Mouse (Mus musculus) gastrocnemius, adult 8-10 months (tissue): ENCODE data around the gene Dop1a. TPM values are rescaled to one million over a fixed set of nuclear protein-coding genes. Genes with fewer than 3 reads are reported as not detected.
A peak's percentile ranks its signal among the peaks of the same experiment; 100 is the strongest.

Source experiments
- DNase-seq, 2 experiments: peaks; one replicate each; pipeline ENCODE4 v3.0.0; 2022; ENCODE audit warnings: low spot score in 2 of 2
- total RNA-seq, 4 experiments: library from RNA; stranded (reverse); gene quantifications; 2 replicates each; pipeline ENCODE4 v1.2.4; 2022

The Dop1a gene
- total RNA-seq, 4 experiments from 2014 or later = 8.0 to 11.6 (median 10.0) TPM

GRCm38 (mm10) chr9:86499083-86499482, 32.1 kb downstream of the Dop1a start:
- DNase-seq = no peak

GRCm38 (mm10) chr9:86507437-86507836, 40.5 kb downstream of the Dop1a start:
- no peak for DNase-seq

DNA sequence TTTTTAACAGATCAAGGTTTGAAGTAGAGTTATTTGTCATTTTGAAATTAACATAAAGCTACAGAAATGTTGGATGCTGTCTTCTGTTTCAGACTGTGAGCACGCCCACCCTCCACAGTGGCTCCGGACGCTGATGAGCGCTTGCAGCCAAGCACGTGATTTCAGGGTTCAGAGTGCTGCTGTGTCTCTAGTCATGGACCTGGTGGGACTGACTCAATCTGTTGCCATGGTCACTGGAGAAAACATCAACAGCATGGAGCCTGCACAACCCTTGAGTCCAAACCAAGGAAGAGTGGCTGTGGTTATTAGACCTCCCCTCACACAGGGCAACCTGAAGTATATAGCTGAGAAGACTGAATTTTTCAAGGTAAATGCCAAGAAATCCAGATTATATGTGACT, 46.8 kb downstream of the Dop1a start:
- no peak for DNase-seq

GRCm38 (mm10) chr9:86514390-86514789, 47.4 kb downstream of the Dop1a start:
- no peak for DNase-seq

DNA sequence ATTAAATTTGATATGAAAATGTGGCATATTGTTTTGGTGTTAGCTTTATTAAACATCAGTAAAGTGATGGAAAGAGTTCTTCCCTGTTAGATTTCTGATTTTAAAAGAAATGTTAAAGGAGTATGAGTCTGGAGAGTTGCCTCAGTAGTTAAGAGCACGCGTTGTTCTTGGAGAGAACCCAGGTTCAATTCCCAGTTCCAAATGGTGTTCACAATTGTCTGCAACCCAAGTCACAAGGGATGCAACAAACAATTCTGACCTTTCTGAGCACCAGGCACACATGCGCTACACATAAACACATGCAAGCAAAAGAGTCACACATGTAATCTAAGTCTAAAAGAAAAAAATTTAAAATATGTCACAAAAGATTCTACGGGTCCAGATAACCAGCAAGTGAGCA, 47.8 kb downstream of the Dop1a start:
- DNase-seq = no peak

- DNase-seq = no peak
These were observed 55.4 kb downstream of the Dop1a start for GRCm38 (mm10) chr9:86522335-86522734.

DNA sequence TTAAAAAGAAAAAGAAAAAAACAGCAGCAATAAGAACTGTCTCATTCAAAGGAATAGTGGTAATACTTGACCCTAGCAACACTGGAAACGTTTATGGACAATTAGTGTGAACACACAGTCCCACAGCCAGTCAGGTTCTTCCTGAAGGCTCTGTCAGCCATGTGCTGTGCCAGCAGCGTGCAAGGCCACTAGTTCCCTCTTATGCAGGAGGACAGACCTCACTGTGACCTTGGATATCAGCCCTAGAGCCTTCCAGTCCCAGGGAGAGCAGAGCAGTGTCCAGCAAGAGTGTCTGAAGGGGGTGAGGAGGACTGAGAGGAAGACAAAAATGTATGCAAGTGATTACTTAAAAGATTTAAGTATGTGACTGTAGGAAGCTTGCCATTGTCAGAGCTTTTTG, 58.6 kb downstream of the Dop1a start:
- no peak for DNase-seq

- no peak for DNase-seq
These were observed 67.1 kb downstream of the Dop1a start for GRCm38 (mm10) chr9:86534071-86534470.

- no peak for DNase-seq
These were observed 76.5 kb downstream of the Dop1a start for GRCm38 (mm10) chr9:86543451-86543850.

DNA sequence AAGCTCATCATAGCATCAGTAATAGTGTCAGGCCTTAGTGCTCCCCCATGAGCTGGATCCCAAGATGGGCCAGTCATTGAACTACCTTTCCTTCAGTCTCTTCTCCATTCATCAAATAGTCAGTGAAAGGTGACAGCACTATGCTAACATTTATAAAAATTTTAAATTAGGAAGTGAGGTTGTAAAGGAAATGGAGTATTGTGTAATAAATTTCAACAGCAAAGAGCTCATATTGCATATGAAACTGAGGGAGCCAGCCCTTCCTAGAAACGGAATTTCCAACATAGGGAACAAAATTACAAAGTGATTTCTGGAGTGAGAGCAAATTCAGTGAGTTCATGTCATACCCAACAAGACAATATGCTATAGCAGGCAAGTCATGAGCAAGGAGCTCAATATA, 77.6 kb downstream of the Dop1a start:
- DNase-seq = no peak

GRCm38 (mm10) chr9:86549637-86550162, 82.7 kb downstream of the Dop1a start:
- DNase-seq = no peak

DNA sequence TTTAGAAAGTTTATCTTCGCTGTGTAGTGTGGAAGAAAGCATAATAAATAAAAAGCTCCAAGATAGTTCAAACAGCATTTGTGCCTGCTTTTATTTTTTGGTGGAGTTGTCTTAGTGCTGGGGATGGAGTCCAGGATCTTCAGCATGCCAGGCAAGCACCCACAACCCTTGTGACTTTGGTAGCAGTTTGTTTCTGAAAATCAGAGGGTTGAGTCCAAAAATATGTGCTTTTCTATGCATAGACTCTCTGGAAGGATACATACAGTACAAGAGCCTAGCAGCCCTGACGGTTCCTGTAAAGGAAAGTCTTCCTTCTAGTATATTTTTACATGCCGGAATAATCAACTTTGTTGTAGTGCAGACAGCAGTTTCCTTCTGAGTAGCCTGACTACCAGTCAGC, 83.8 kb downstream of the Dop1a start:
- no peak for DNase-seq

GRCm38 (mm10) chr9:86553886-86554285, 86.9 kb downstream of the Dop1a start:
- DNase-seq = no peak

DNA sequence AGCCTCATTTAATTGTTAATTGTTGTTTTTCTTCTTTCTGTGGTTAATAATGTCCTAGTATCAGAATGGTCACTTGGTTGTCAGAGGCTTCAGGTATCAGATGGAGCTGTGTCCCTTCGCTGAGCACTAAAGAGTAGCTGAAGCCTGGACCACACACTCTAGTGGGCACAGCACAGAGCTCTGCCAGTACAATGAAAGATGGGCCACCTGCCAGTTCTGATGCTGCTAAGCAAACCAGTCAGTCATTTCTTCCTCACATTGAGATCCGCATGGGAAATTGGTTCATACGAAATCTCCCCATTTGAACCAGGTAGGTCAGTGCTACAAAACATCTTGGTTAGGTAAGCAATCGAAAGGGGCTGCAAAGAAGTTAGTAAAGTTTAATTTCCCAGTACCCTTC, 87.7 kb downstream of the Dop1a start:
- no peak for DNase-seq

- no peak for DNase-seq
These were observed 93.6 kb downstream of the Dop1a start for GRCm38 (mm10) chr9:86560543-86560942.

GRCm38 (mm10) chr9:86569314-86569910, 102.5 kb downstream of the Dop1a start:
- no peak for DNase-seq

- no peak for DNase-seq
These were observed 103.4 kb downstream of the Dop1a start for GRCm38 (mm10) chr9:86570261-86570890.

DNA sequence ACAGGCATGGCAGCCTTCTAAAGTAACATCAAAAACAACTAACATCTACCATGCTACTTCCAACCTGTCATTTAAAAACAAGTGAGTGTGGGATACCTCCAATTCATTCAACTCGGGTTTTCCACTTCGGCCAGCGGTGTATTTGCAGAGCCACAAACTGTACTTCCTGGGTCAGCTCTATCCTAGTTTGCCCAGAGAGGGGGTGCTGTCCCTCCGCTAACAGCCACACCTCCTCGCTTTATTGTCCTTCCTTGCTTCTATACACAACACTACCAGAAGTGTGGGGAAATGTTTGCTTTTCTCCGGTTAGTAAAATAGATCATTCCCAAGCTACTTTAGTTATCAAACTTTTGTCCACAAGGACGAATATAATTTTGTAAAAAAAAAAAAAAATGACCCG, 104.0 kb downstream of the Dop1a start:
- DNase-seq = no peak

GRCm38 (mm10) chr9:86571540-86572135, 104.7 kb downstream of the Dop1a start, which contains the start of the genes Pgm3 and Rwdd2a:
TSS of gene Pgm3 (minus strand) at chr9:86571842.
TSS of gene Rwdd2a (plus strand) at chr9:86571991.
- peak; percentile 92 to 93 for DNase-seq

DNA sequence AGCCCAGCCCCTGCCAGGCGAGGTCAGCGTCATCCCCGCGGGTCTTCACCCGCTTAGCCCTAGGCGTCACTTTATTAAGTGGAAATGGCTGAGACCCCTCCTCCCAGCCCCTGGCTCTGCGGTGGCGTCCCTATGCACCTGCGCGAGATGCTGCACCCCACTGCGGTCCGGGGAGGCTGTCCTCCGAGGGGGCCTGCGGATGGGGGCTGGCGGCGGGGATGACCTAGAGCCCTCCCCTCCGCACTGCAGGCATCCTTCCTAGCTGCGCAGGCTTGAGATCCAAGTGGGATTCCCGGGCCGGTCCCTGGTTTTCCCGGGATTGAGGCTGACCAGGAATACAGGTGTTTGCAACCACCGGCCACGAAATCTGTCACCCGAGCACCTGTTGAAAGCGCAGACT, 105.2 kb downstream of the Dop1a start:
- DNase-seq = no peak

GRCm38 (mm10) chr9:86572636-86573291, 105.8 kb downstream of the Dop1a start:
- peak; percentile 62 for DNase-seq
